Mouse (Mus musculus) R1 (cell line): Measurements from ENCODE around the gene Fgf8.

Experiments
- DNase-seq: peaks from one replicate; pipeline ENCODE4 v3.0.0-alpha.2; 2018; ENCODE audit warnings: low read depth, low spot score

Fgf8 gene

GRCm38 (mm10) chr19:45748691-45749242 is 6.1 kb upstream of the Fgf8 start:
- peak; percentile 43 for DNase-seq

GRCm38 (mm10) chr19:45748206-45748605 is 5.5 kb upstream of the Fgf8 start:
- DNase-seq: no peak

- DNase-seq: peak; percentile 90
Observed at GRCm38 (mm10) chr19:45747028-45747867, 4.5 kb upstream of the Fgf8 start.

- peak; percentile 86 for DNase-seq
Observed at GRCm38 (mm10) chr19:45746153-45747020, 3.7 kb upstream of the Fgf8 start.

- DNase-seq: no peak
Observed at GRCm38 (mm10) chr19:45745344-45746152, 2.8 kb upstream of the Fgf8 start.

GRCm38 (mm10) chr19:45743619-45744018 is 904 bp upstream of the Fgf8 start:
- no peak for DNase-seq

- peak; percentile 58 for DNase-seq
Observed at GRCm38 (mm10) chr19:45742984-45743575, 365 bp upstream of the Fgf8 start.

GRCm38 (mm10) chr19:45741431-45742217 is 1.1 kb downstream of the Fgf8 start:
- DNase-seq: no peak

GRCm38 (mm10) chr19:45740817-45741216 is 1.9 kb downstream of the Fgf8 start:
- DNase-seq: no peak

GRCm38 (mm10) chr19:45740233-45740632 is 2.5 kb downstream of the Fgf8 start:
- no peak for DNase-seq

- DNase-seq: no peak
Observed at GRCm38 (mm10) chr19:45738521-45738920, 4.2 kb downstream of the Fgf8 start.

- no peak for DNase-seq
Observed at GRCm38 (mm10) chr19:45737846-45738484, 4.8 kb downstream of the Fgf8 start.

GRCm38 (mm10) chr19:45737208-45737845 is 5.4 kb downstream of the Fgf8 start:
- no peak for DNase-seq

GRCm38 (mm10) chr19:45736855-45737207 is 5.9 kb downstream of the Fgf8 start:
- peak; percentile 62 for DNase-seq

GRCm38 (mm10) chr19:45736241-45736640 is 6.5 kb downstream of the Fgf8 start:
- DNase-seq: no peak

GRCm38 (mm10) chr19:45734762-45735161 is 8.0 kb downstream of the Fgf8 start:
- DNase-seq: no peak

- no peak for DNase-seq
Observed at GRCm38 (mm10) chr19:45734191-45734590, 8.5 kb downstream of the Fgf8 start.

GRCm38 (mm10) chr19:45733564-45733963 is 9.2 kb downstream of the Fgf8 start:
- no peak for DNase-seq

- no peak for DNase-seq
Observed at GRCm38 (mm10) chr19:45731658-45732057, 11.1 kb downstream of the Fgf8 start.
